Mouse (Mus musculus): ENCODE data around the gene Hsf5.

Gene Hsf5

DNA sequence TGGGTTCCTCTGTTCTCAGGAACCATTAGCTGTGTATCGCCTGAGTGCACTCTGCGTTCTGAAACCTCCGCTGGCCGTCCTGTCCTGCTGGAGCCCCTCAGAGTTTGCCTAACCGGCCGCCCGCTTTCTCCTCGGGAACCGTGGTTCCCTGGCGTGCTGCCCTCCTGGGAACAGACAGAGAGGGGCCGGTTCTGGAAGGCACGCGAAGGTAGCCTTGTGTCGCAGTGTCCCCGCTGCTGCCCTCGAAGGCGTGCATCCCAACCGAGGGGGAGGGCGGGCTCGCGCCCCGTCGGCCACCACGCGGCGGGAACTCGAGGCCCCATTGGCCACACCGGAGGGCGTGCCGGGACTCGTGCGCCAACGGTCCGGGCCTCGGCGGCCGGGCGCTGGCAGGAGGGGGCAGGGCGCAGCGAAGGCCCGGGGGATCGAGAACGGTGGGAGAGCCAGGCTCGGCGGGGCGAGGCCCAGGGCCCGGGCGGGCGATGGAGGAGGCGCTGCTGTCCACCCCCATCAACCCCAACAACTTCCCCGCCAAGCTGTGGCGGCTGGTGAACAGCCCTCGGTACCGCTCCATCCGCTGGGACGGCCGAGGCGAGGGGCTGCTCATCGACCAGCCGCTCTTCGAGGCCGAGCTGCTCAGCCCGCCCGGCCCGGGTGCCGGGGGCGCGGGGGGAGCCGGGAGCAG, at the start of gene Hsf5:
Hsf5 (plus strand) TSS at position 375 of the 685 bp plus-strand sequence.
- in situ Hi-C loops (cut with MboI; ENCODE audit: low pct_unique_long_range_greater_than_20kb in 1 of 2, low sequenced_read_pairs in 2 of 2, unreplicated experiment in 1 of 2): no loop called here

DNA sequence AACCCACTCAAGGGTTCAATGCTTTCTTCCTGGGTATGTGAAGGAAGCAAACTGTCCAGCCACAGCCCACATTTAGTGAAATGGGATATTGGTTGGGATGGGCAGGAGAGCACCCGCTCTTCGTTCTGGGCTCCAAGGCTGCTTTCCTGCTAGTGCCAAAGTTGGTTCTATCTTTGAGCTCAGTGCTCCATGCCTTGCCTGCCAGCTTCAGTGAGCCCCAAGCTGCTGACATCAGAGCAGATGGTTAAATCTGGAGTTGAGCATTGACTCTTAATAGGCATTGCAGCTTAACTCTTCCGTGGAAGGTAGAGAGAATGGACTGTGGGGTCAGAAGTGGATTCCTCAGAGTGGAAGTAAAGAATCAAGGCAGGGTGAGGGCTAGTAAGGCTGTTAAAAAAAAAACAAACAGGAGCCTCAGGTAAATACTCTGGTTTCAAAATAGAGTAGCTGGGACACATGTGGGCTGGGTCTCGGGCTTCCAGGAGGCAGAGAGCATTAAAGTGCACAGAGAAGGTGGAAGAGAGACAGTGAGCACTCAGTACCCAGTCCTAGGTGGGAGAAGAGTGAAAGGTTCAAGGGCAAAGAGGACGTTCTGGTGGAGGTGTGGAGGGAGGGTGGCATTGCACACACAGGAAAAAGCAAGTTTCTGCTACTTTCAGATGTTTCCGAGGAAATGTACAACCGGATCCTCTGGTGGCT, 48.6 kb upstream of the Hsf5 start, which contains the start of gene Sept4:
Sept4 (plus strand) TSS at position 649 of the 699 bp plus-strand sequence.
- in situ Hi-C loops (cut with MboI; ENCODE audit: low pct_unique_long_range_greater_than_20kb in 1 of 2, low sequenced_read_pairs in 2 of 2, unreplicated experiment in 1 of 2): no loop called here

DNA sequence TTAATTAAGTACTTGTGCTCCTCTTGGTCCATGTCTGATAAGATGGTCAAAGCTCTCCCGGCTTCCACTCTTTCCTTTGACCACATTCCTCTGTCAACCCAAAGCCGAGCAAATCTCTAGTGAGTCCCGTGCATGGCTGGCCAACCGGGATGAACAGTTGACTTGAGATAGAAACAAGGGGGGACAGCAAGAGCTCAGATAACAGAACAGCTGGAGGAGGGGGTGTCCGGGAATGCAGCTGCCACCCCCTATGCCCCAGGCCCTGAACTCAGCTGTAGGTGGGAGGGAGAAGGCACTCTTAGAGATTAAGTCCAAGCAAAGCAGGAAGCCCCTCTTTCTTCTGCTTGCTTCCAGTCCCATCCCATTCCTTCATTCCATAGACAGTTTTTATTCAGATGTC, 46.2 kb upstream of the Hsf5 start:
- in situ Hi-C loops (cut with MboI; ENCODE audit: low pct_unique_long_range_greater_than_20kb in 1 of 2, low sequenced_read_pairs in 2 of 2, unreplicated experiment in 1 of 2): no loop called here

GRCm38 (mm10) chr11:87571361-87571950, 45.5 kb upstream of the Hsf5 start:
- in situ Hi-C loops (cut with MboI; ENCODE audit: low pct_unique_long_range_greater_than_20kb in 1 of 2, low sequenced_read_pairs in 2 of 2, unreplicated experiment in 1 of 2): no loop called here

DNA sequence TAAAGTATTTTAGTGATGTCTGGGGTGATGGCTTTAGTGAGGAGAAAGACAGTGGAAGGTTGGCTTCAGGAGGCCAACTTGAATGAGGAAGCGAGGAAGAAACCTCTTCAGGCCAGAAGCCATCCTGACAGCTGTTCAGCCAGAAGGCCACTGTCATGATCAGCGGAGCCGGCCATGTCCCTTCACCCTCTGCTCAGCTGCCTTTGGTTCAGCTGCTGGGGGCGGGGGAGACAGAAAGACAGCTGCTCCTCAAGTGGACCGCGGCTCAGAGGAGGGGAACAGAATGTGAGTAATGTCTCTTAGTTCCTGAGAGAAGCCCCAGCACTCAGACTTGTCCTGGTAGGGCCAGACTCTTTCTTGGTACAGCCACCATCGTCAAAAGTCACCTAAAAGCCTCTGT, 43.2 kb upstream of the Hsf5 start:
- in situ Hi-C loops (cut with MboI; ENCODE audit: low pct_unique_long_range_greater_than_20kb in 1 of 2, low sequenced_read_pairs in 2 of 2, unreplicated experiment in 1 of 2): no loop called here

DNA sequence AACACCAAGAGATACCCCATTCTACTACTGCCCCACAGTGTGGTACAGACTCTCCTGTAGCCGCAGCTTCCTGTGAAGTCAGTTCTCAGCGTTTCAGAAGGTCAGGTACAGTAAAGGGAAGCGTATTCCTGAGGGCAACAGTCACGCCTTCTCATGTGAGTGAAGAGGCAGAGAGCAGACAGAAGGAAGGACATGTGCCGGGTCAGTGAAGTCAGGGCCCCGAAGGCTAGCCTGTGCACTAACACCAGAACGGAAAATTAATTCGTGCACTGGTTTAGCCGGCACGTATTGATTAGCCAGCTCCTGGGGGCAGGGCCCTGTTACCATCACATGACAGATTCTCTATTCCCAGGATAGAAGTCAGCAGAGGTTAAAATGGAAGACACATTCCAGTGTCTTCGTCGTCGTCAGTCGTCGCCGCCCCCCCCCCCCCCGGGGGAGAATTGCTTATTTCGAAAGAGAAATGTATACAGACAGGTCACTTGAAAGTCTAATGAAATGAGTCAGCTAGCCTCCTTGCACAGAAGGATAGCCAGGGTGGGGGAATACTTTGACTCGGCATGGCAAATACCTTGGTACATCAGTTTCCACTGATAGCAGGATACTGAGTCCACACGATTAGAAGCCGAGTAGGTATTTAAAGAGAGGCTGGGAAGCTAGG, 42.3 kb upstream of the Hsf5 start:
- in situ Hi-C loops (cut with MboI; ENCODE audit: low pct_unique_long_range_greater_than_20kb in 1 of 2, low sequenced_read_pairs in 2 of 2, unreplicated experiment in 1 of 2): no loop called here

DNA sequence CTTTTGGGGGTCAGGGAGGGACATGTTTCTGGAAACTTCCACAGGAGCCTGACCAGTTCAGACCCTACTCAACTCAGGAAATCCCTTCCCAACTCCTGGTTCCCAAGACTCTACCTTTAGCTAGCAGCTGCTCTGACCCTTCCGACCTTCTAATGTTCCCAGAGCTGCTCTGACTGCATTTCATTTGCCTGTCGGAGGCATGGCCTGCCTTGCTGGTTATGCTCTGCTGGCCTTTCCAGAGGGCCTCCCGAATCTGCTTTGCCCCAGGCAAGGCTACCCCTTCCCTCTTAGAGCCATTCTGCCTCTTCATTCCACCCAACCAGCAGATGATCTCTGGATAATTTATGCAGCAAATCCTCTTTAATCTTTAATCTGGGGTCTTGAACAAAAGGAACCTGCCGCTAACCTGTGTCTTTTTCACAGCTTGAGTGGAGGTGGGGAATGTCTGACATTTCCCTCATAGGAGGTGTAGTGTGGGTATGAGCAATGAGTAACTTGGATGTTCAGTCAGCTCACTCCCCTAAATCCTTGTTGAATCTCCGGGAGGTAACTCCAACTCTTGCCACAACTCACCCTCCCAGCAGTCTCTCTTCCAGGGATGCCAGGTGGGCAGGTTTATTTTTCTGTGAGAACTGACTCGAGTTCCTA, 39.2 kb upstream of the Hsf5 start:
- in situ Hi-C loops (cut with MboI; ENCODE audit: low pct_unique_long_range_greater_than_20kb in 1 of 2, low sequenced_read_pairs in 2 of 2, unreplicated experiment in 1 of 2): no loop called here

DNA sequence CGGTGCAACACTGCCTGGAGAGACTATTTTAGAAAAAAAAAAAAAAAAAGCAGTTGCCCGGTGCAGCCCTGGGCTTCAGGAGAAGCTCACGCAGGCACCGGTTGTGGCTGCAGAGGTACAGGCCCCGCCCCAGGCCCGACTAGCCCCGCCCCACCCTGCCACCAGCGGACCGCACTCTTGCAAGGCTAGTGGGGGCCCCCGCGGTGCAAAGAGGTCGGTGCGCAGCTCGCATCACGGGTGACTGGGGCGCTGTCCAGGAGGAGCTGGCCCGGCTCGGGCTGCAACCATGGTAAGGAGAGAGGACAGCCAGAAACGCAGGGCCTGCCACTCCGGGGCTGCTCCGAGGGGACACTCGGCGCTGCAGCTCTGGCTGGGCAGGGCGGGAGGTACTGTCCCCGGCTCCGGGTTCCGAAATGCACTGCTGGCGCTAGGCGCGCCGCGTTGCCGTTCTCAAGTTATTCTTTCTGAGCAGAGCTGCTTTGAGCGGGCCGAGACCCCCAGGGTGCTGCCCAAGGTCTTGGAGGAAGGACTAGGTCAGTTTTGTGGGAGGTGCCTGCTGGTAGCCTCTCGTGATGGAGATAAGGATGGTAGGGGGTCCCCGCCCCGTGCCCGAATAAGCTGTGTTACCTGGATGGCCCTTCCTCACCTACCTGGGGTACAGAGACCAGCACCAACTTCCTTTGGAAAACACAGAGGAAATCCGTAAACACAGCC, 38.6 kb upstream of the Hsf5 start:
- in situ Hi-C loops (cut with MboI; ENCODE audit: low pct_unique_long_range_greater_than_20kb in 1 of 2, low sequenced_read_pairs in 2 of 2, unreplicated experiment in 1 of 2): no loop called here

- in situ Hi-C loops (cut with MboI; ENCODE audit: low pct_unique_long_range_greater_than_20kb in 1 of 2, low sequenced_read_pairs in 2 of 2, unreplicated experiment in 1 of 2): no loop called here
These were observed 37.9 kb upstream of the Hsf5 start for GRCm38 (mm10) chr11:87578963-87579601.

DNA sequence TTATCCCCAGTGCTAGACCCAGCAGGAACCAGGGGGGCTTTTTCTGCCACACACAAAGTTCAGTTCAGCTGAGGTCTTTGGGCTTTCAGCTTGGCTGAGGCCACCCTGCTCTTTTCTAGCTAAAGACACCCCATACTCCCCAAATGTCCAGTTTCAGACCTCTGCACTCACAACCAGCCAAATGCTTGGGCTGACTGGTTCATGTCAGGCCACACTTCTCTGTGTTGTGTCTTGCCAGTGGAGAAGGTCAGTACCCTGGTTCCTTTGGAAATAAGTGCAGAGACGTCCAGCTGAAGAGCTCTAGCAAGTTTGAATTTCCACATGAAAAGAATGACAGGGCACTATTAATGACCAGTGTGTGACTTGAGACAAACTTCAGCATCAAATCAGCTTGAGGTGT, 37.3 kb upstream of the Hsf5 start:
- in situ Hi-C loops (cut with MboI; ENCODE audit: low pct_unique_long_range_greater_than_20kb in 1 of 2, low sequenced_read_pairs in 2 of 2, unreplicated experiment in 1 of 2): no loop called here

DNA sequence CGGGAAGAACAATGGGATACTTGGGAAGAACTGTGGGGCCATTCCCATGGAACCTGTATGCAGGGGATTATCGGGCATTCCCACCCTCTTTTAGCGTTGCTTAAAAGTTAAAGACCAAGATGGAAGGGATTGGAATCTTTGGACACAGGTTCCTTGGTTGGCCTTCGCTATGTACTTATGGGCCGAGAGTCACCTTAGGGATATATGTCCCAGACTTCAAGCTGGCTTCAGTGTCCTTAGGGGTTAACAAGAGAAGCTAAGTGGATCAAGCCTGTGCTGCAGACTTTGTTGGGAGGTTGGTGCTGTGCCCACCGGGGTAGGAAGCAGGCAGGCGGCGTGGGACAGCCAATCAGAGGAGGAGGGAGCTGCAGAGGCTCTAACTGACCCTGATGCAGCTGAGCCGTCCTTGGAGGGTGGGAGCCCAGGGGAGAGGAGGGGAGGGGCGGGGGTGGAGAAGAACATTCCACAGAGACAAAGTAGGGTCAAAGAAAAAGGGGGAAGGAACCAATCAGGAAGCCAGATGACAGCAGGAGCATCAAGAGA, 36.4 kb upstream of the Hsf5 start:
- in situ Hi-C loops (cut with MboI; ENCODE audit: low pct_unique_long_range_greater_than_20kb in 1 of 2, low sequenced_read_pairs in 2 of 2, unreplicated experiment in 1 of 2): no loop called here

DNA sequence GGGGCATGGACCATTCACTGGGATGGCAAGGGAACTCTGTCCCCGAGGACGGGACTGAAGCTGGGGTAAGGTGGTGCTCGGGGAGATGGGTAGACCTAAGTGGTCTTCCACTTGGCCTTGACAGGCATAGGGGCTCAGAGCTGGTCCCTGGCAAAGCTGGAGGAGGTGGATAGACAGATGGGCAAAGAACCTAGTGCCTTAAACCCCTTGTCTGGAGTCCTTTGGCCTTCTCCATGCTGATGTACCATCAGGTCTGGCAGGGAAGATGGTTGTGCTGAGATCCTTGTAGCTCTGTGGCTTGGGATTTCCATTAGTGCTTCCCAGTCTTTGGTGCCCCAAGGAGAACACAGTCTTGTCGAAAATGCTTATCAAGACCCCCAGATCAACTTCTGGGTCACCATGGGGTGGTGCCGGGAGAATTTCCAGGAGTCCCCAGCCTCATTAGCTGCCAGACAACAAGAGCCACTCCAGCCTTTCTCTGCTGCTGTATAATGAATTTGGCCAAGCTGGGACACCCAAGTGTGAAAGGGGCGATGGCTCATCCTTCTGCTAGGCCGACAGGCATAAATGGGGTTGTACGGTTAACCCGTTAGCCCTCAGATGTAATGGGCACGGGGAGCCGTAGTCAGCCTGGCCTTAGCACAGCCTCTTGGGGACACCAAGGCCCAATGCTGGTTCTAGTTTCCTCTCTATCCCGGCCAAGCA, 35.7 kb upstream of the Hsf5 start:
- in situ Hi-C loops (cut with MboI; ENCODE audit: low pct_unique_long_range_greater_than_20kb in 1 of 2, low sequenced_read_pairs in 2 of 2, unreplicated experiment in 1 of 2): no loop called here

GRCm38 (mm10) chr11:87581933-87582710, 34.8 kb upstream of the Hsf5 start:
- in situ Hi-C loops (cut with MboI; ENCODE audit: low pct_unique_long_range_greater_than_20kb in 1 of 2, low sequenced_read_pairs in 2 of 2, unreplicated experiment in 1 of 2): no loop called here

DNA sequence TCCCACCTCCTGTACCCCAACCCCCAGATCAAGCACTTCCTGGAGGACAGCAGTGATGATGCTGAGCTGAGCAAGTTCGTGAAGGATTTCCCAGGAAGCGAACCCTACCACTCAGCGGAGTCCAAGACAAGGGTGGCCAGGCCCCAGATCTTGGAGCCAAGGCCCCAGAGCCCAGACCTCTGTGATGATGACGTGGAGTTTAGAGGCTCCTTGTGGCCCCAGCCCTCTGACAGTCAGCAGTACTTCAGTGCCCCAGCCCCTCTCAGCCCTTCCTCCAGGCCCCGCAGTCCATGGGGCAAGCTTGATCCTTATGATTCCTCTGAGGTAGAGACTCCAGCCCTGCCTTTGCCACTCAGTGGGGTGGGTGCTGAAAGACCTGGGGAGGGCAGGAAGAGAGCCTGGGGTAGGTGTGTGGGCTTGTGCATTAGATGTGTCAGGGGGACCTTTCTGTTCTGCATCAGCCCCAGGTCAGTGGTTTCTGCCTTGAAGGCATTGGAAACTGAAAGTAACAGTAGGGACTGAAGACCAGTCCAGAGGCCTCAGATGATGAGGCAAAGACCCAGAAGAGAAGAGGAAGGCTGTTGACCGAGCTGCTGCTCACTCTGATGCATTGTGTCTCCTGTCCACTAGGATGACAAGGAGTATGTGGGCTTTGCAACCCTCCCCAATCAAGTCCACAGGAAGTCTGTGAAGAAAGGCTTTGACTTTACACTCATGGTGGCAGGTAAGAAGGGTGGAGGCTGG, 33.5 kb upstream of the Hsf5 start:
- in situ Hi-C loops (cut with MboI; ENCODE audit: low pct_unique_long_range_greater_than_20kb in 1 of 2, low sequenced_read_pairs in 2 of 2, unreplicated experiment in 1 of 2): no loop called here

DNA sequence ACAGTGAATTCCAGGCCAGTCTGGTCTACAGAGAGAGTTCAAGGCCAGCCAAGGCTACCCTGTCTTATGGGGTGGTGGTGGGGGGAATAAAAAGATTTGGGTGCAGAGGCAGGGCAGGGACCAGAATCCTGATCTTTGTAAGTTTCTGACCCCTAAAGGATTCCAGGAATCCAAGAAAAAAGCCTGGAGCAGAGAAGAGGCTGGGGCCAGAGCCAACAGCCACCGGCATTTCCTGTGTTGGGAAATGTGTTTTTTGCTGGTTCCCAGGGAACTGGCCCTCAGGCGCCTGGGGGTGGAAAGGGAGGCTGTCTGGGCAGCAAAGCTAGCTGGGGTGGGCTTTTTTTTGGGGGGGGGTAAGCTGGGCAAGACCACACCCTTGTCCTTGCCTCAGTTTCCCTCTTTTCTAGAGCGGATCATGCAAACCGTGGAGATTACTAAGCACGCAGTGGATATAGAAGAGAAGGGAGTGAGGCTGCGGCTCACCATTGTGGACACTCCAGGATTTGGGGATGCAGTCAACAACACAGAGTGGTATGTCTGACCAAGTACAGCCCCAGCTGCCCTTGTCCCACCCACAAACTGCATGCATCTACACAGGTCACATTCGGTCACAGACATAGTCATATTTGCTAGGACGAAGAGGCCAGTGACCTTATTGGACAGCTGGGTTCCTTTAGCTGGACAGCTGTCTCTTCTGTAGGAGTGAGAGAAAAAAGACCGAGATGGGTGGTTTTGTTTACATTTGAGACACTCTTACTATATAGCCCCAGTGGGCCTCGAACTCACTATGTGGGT, 32.1 kb upstream of the Hsf5 start:
- in situ Hi-C loops (cut with MboI; ENCODE audit: low pct_unique_long_range_greater_than_20kb in 1 of 2, low sequenced_read_pairs in 2 of 2, unreplicated experiment in 1 of 2): no loop called here
